Mouse (Mus musculus) stomach, embryonic 14.5 days (tissue): Measurements from ENCODE around the gene Slc17a1. TPM values are rescaled to one million over a fixed set of nuclear protein-coding genes. Genes with fewer than 3 reads are reported as not detected.

ENCODE experiments used
- ATAC-seq: fragments of 200-750 bp; cut with Nextera tagmentation; 2 replicates; pipeline ENCODE4 v1.8.0; 2017; ENCODE audit warnings: low read depth, moderate TSS enrichment; ENCODE audit not compliant: insufficient number of reproducible peaks, insufficient read depth, low FRiP score
- H3K27ac ChIP-seq: fragments of 300-500 bp; sonication (generic); 2 replicates; pipeline ENCODE4 v1.5.1; 2014; ENCODE audit warnings: mild to moderate bottlenecking, low read length, moderate library complexity, mixed read lengths
- H3K27me3 ChIP-seq: fragments of 300-500 bp; sonication (generic); 2 replicates; pipeline ENCODE4 v1.6.1; 2014; ENCODE audit warnings: low read length, control low read depth, mixed read lengths; ENCODE audit not compliant: control insufficient read depth, insufficient read depth
- H3K36me3 ChIP-seq: fragments of 300-500 bp; sonication (generic); 2 replicates; pipeline ENCODE4 v1.6.1; 2014; ENCODE audit warnings: mild to moderate bottlenecking, control low read depth, low read length, moderate library complexity, mixed read lengths; ENCODE audit not compliant: control insufficient read depth, insufficient read depth
- H3K4me1 ChIP-seq: fragments of 300-500 bp; sonication (generic); 2 replicates; pipeline ENCODE4 v1.6.1; 2014; ENCODE audit warnings: low read length, control low read depth, mixed read lengths; ENCODE audit not compliant: control insufficient read depth, insufficient read depth
- H3K4me2 ChIP-seq: fragments of 300-500 bp; sonication (generic); replicated peaks from 2 replicates; pipeline ENCODE4 v1.6.1; 2014; ENCODE audit warnings: low read depth, low read length, control low read depth
- H3K4me3 ChIP-seq: fragments of 300-500 bp; sonication (generic); 2 replicates; pipeline ENCODE4 v1.5.1; 2014; ENCODE audit warnings: low read depth, low read length, control low read depth
- H3K9ac ChIP-seq: fragments of 300-500 bp; sonication (generic); replicated peaks from 2 replicates; pipeline ENCODE4 v1.6.1; 2014; ENCODE audit warnings: low read depth, mild to moderate bottlenecking, control low read depth, low read length, moderate library complexity, mixed read lengths
- H3K9me3 ChIP-seq: fragments of 300-500 bp; sonication (generic); 2 replicates; pipeline ENCODE4 v1.6.1; 2016; ENCODE audit warnings: low read depth, low read length, control low read depth; ENCODE audit not compliant: control insufficient read depth
- WGBS: fragments of 180-500 bp; shearing (Covaris S2); extraction: QIAGEN DNeasy Blood & Tissue Kit; methylation state at CpG from one replicate; pipeline ENCODE4 v1.1.7; 2014; 5-methylcytosine and 5-hydroxymethylcytosine counted together
- polyA plus RNA-seq: library from polyadenylated mRNA; unstranded; fragments of >200 nt; fragmentation: Nextera tagmentation; extraction: Ambion mirVana; gene quantifications from 2 replicates; pipeline ENCODE4 v1.2.1, GENCODE M21; 2014

The Slc17a1 gene
- polyA plus RNA-seq, 1 experiment from 2014 or later = not detected

GRCm38 (mm10) chr13:23849299-23849698, 18.3 kb upstream of the Slc17a1 start:
- 78% methylated on average over 2 of the region's 2 CpGs for WGBS

GRCm38 (mm10) chr13:23856401-23856800, 11.1 kb upstream of the Slc17a1 start:
- Histone ChIP-seq H3K4me2 (no peak overlapping the region), H3K4me1 (no peaks in the 10 kb centered on the region), H3K9me3 (no peaks in the 10 kb centered on the region), H3K27ac (no peak overlapping the region), H3K27me3 (0 out of 2 replicates have a peak, but pooled peaks cover 2% of the 10 kb centered on the region), H3K9ac (no peak overlapping the region), H3K36me3 (no peaks in the 10 kb centered on the region), H3K4me3 (no peak overlapping the region)
- WGBS = 60% methylated on average over 3 of the region's 3 CpGs
- ATAC-seq = no peak

More at GRCm38 (mm10) chr13:23849299-23849698, 18.3 kb upstream of the Slc17a1 start:
- Histone ChIP-seq H3K36me3 (no peaks in the 10 kb centered on the region), H3K4me3 (no peak overlapping the region), H3K4me2 (no peak overlapping the region), H3K9ac (no peak overlapping the region), H3K27ac (no peak overlapping the region), H3K9me3 (no peaks in the 10 kb centered on the region), H3K27me3 (no peaks in the 10 kb centered on the region), H3K4me1 (no peaks in the 10 kb centered on the region)
- ATAC-seq = no peak

GRCm38 (mm10) chr13:23861815-23862214, 5.7 kb upstream of the Slc17a1 start:
- no peak overlapping the region for H3K27ac ChIP-seq
- ATAC-seq = no peak
- peaks cover 4% of the 10 kb centered on the region; the same call in 1 of the 2 replicates for H3K4me1 ChIP-seq
- no peak overlapping the region for H3K4me2 ChIP-seq
- no peak overlapping the region for H3K9ac ChIP-seq
- no peaks in the 10 kb centered on the region for H3K9me3 ChIP-seq
- H3K4me3 ChIP-seq = no peak overlapping the region
- H3K27me3 ChIP-seq = 0 out of 2 replicates have a peak, but pooled peaks cover 2% of the 10 kb centered on the region
- no peaks in the 10 kb centered on the region for H3K36me3 ChIP-seq

GRCm38 (mm10) chr13:23864711-23865110, 2.8 kb upstream of the Slc17a1 start:
- Histone ChIP-seq H3K9ac (no peak overlapping the region), H3K4me2 (no peak overlapping the region), H3K36me3 (no peaks in the 10 kb centered on the region), H3K4me1 (peaks cover 4% of the 10 kb centered on the region; the same call in 1 of the 2 replicates), H3K4me3 (no peak overlapping the region), H3K9me3 (no peaks in the 10 kb centered on the region), H3K27me3 (no peaks in the 10 kb centered on the region), H3K27ac (no peak overlapping the region)
- no peak for ATAC-seq
- WGBS = 62% methylated on average over 9 of the region's 9 CpGs

- WGBS = 66% methylated on average over 9 of the region's 9 CpGs
These were observed 1.4 kb upstream of the Slc17a1 start for GRCm38 (mm10) chr13:23866086-23866710.

GRCm38 (mm10) chr13:23867000-23867399, 550 bp upstream of the Slc17a1 start:
- H3K9ac ChIP-seq = no peak overlapping the region
- 78% methylated on average over 6 of the region's 6 CpGs for WGBS

More at GRCm38 (mm10) chr13:23866086-23866710, 1.4 kb upstream of the Slc17a1 start:
- Histone ChIP-seq H3K4me2 (no peak overlapping the region), H3K4me3 (no peak overlapping the region), H3K27ac (no peak overlapping the region; the same call in 1 of the 2 replicates), H3K9me3 (no peaks in the 10 kb centered on the region), H3K9ac (no peak overlapping the region), H3K36me3 (no peaks in the 10 kb centered on the region), H3K27me3 (no peaks in the 10 kb centered on the region), H3K4me1 (peaks cover 4% of the 10 kb centered on the region; the same call in 1 of the 2 replicates)
- no peak for ATAC-seq

GRCm38 (mm10) chr13:23868790-23869533, 1.4 kb downstream of the Slc17a1 start:
- WGBS = 88% methylated on average over 8 of the region's 8 CpGs
- no peak overlapping the region for H3K27ac ChIP-seq
- ATAC-seq = no peak
- no peaks in the 10 kb centered on the region for H3K36me3 ChIP-seq
- no peaks in the 10 kb centered on the region for H3K27me3 ChIP-seq
- H3K4me3 ChIP-seq = no peak overlapping the region
- no peak overlapping the region for H3K9ac ChIP-seq
- H3K9me3 ChIP-seq = no peaks in the 10 kb centered on the region
- no peak overlapping the region for H3K4me2 ChIP-seq
- peaks cover 4% of the 10 kb centered on the region; the same call in 1 of the 2 replicates for H3K4me1 ChIP-seq

More at GRCm38 (mm10) chr13:23867000-23867399, 550 bp upstream of the Slc17a1 start:
- peaks cover 4% of the 10 kb centered on the region; the same call in 1 of the 2 replicates for H3K4me1 ChIP-seq
- H3K4me2 ChIP-seq = no peak overlapping the region
- H3K4me3 ChIP-seq = no peak overlapping the region
- no peaks in the 10 kb centered on the region for H3K36me3 ChIP-seq
- ATAC-seq = no peak
- H3K9me3 ChIP-seq = no peaks in the 10 kb centered on the region
- no peak overlapping the region for H3K27ac ChIP-seq
- H3K27me3 ChIP-seq = no peaks in the 10 kb centered on the region

- H3K27me3 ChIP-seq = no peaks in the 10 kb centered on the region
- peaks cover 4% of the 10 kb centered on the region; the same call in 1 of the 2 replicates for H3K4me1 ChIP-seq
- no peak overlapping the region for H3K27ac ChIP-seq
- no peak overlapping the region for H3K4me3 ChIP-seq
- ATAC-seq = no peak
- no peaks in the 10 kb centered on the region for H3K36me3 ChIP-seq
- no peak overlapping the region for H3K4me2 ChIP-seq
- H3K9me3 ChIP-seq = no peaks in the 10 kb centered on the region
- 69% methylated on average over 3 of the region's 3 CpGs for WGBS
- no peak overlapping the region for H3K9ac ChIP-seq
These were observed 2.4 kb downstream of the Slc17a1 start for GRCm38 (mm10) chr13:23869996-23870395.
